Mouse (Mus musculus): ENCODE results near the gene Chrm3.

GRCm38 (mm10) chr13:10335558-10335957, 25.1 kb downstream of the Chrm3 start:
- TF ChIP-seq CTCF (IDR thresholded peaks at IDR 0.05; ENCODE audit: borderline replicate concordance, extremely low read depth, insufficient read depth, insufficient read length), result no peak
- TF ChIP-seq POLR2A (IDR thresholded peaks at IDR 0.05; ENCODE audit: borderline replicate concordance, extremely low read depth, insufficient read depth, insufficient read length, poor library complexity, severe bottlenecking), result no peak

All from brain, embryonic 14.5 days (tissue).